Mouse (Mus musculus) heart, adult 8-10 months (tissue): ENCODE data around the gene Suclg1. TPM values are rescaled to one million over a fixed set of nuclear protein-coding genes. Genes with fewer than 3 reads are reported as not detected.

Experiments
- DNase-seq: peaks from one replicate; pipeline ENCODE4 v3.0.0; 2022; ENCODE audit warnings: low spot score
- total RNA-seq, 4 experiments: library from RNA; stranded (reverse); gene quantifications; 2 replicates each; pipeline ENCODE4 v1.2.4; 2022

Suclg1 gene
- 100 to 1,000 TPM; 478 to 547 (median 493) TPM for total RNA-seq

DNA sequence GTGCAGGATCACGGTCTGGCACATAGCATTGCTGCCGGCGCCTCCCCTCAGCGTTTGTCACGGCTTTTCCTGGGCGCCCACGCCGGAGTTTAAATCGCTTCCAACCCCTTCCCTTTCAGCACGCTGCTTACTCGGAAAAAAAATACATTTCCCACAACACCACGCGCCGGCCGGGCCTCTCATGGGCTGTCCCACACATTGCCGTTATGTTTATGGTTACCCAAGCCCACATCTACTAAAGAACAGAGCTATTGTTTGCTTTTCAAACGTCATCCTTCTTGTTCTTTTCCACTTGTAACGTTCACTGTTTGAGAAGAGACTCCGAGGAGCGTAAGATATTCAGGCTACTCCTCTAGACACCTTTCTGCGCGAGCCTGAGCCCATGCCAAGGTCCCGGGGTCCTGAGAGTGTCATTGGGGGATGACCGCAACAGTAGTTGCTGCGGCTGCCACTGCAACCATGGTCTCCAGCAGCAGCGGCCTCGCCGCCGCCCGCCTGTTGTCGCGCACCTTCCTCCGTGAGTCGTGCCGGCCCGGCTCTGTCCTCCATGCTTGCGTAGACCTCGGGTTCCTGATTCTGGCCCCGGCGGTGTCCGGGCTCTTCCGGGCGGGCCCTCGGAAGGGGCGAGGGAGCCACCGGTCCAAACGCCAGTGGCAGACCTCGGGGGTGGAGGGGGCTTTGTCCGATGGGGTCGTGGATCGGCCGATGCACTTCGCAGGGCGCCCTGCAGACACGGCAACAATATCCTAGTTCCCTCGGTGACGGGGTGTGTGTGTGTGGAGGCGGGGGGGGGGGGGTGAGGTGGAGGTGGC is at the start of gene Suclg1:
Suclg1 (plus strand) TSS at position 146 of the 812 bp plus-strand sequence.
- DNase-seq = peak; percentile 93

DNA sequence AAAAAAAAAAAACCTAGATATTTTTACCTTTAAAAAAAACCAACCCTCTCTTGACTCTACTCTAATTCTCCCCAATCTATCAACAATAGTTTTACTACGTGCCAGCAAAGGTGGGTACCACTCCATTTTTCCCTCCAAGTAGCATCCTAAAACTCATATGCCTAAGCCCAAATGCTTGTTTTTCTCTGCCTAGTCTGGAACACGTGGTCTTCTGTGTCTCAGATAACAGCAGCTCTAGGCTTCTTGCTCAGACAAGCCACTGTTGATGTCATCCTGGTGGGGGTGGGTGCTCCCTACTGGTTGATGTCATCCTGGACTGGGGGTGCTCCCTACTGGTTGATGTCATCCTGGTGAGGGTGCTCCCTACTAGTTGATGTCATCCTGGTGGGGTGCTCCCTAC is 44.5 kb upstream of the Suclg1 start:
- no peak for DNase-seq

DNA sequence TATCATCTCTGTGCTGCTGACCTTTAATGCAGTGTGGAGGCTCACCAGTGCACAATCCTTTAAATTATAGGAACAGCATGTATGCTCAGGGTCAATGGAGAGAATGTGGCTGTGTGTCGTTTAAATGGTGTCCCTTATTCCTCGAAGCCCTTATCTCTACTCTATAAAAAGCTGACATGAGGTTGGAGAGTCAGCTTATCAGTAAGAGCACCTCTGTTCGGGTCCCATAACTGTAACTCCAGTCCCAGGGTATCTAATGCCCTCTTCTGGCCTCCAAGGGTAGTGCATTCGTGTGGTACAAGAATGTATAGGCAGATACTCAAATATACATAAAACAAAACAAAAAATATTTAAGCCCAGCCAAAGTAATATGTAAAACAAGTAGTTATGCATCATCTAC is 43.2 kb upstream of the Suclg1 start:
- no peak for DNase-seq

DNA sequence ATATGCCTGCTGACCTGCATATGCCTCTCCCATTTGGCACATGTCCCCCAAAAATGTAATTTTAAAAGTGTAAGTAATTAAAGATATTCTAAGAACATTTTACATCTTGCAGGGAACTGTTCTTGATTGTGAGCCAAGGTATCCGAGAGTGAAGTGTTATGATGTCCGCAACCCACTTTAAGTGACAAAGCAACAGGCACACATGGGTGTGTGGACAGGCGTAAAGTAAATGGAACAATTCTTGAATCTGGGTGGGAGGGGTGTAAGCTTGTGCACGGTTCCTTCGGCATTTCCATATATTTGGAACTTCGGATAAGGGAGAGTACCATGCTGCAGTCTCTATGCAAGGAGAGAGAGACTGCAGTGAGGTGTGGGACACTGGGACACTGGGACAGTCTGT is 38.6 kb upstream of the Suclg1 start:
- no peak for DNase-seq

DNA sequence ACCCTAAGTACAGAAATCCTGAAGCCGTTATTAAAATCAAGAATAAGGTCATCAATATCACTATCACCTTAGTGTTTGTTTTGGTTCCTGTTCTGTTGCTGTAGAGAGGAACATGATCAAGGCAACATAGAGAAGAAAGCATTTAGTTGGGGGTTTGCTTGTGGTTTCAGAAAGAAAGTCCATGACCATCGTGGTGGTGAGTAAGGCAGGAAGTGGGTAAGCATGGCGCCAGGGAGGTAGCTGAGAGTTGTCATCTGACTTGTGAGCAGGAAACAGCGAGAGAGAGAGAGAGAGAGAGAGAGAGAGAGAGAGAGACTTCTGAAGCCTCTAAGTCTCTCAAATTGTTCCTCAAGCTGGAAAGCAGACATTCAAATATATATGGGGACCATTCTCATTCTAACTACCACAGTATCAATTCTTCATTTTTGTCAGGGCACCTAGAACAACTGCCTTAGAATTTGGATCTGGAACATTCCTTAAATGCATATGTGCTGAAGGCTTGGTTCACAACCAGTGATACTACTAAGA is 37.7 kb upstream of the Suclg1 start:
- DNase-seq = no peak

DNA sequence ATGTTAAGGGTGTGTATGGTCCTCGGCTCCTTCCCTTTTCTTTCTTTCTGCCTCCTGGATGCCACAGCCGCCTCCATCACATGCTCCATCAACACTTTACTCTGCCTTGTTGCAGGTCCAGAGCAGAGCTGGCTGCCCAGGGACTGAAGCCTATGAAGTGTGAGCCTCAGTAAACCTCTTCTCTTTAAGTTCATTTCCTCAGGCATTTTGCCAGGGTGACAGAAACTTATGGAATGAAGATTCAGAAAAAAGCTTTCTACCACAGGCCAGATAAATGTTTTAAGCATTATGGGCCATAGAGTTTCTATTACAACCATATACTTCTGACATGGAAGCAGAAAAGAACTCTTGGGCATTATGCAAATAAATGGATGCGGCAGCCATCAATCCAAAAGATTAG is 37.1 kb upstream of the Suclg1 start:
- no peak for DNase-seq

DNA sequence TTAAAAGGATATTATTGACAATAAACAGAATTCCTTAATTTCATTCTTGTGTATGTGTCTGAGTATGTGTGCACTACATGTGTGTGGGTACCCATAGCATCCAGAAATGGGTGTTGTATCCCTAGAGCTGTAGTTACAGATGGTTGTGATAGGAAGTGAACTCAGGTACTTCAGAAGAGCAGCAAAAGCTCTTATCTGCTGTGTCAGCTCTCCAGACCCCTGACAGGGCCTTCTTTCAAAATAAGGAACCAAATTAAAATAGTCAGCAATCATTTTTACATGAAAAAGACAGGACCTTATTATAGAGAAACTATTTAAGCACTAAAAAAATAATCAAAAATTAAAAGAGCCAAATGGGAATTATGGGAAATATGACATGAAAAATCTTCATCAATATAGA is 36.6 kb upstream of the Suclg1 start:
- DNase-seq = no peak

DNA sequence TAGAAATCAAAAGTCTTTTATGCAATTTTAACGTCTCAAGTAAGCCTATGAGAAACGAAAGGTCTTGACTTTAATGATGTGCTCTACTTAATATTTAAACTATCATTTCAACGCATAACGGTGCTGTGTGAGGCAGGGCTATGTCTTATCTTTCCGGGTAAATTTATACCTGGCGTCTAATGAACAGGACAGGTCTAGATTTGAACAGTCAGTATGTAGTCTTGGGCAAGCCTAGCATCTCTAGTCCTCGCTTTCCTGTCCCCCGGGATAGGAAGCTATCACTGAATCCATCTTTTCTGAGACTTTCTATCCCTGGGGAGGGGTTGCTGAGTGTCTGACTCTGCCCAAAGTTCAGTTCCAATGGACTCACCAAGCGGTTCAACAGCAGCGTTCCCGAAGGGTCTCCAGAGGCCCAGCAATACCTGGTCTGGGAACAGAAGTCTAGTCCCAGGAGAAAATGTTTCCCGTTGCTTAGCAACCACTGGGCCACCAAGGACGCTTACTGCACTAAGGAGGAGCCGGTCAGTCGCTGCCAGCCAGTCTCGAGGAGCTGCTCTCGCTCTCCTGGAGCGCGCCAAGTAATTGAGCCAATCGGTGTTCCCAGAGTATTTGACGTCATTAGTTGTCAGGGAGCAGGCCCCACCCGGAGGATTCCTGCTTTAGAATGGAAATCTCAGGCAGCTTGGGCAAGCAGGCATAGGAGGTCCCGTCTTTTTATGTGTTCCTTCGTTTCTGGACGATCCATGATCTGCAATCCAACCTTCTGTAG is 26.8 kb upstream of the Suclg1 start, which contains the start of gene Dnah6:
Dnah6 (minus strand) TSS at position 463 of the 769 bp plus-strand sequence.
- peak; percentile 93 for DNase-seq

DNA sequence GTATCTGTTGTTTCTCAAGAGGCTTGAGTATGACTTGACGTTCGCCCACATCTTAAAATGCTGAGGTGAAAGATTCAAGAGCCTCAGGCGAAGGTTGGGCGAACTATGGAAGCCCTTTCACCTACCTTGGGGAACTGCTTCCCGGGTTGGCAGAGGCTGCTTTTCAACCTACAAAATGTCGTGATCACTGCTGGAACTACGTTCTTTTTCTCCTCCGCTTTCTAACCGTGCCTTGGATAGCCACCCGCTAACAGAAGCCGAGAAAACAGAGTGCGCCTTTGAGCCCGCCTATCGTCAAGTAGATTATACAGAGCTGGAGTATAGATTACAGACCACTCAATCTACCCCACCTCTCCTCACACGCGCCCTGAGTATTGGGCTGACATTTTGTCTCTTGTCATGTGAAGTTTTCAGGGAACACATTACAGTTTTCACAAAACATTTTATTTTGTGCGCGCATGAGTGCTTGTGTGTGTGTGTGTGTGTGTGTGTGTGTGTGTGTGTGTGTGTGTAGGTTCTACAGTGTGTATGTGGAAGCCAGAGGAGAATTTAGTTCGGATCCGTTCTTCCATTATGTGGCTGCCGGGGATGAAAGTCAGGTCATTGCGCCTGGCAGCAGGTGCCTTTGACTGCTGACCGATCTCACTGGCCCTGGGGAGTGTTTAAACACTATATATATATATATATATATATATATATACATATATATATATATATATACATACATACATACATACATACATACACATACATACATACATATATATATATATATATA is 26.0 kb upstream of the Suclg1 start:
- DNase-seq = no peak

DNA sequence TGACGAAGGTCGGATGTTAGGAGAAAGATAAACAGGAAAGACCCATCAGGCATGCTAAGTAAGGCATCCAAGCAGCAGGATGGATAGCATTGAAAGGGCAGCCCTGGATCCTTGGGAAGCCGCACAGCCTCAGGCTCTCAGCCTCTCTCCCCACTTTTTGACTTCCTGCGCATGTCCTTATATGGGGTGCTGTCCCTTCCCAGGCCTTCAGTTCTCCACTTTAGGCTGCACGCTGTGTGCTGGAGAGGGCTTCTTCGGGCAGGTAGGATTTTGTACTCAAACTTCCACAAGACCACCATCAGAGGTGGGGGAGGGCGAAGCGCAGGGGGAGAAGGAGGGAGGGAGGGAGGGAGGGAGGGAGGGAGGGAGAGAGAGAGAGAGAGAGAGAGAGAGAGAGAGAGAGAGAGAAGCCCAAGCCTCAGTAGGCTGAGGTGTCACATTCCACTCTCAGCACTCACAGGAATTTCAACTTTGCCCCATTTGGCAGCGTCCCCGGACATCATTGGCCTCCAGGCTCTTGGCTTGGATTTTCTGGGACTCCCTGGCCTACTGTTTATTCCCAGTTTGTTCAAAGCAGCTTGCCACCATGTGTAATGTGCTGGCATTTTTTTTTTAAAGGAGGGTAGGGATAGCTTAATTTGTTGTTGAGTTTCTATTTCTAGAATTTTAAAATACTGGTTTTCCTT is 25.2 kb upstream of the Suclg1 start:
- peak; percentile 86 for DNase-seq

DNA sequence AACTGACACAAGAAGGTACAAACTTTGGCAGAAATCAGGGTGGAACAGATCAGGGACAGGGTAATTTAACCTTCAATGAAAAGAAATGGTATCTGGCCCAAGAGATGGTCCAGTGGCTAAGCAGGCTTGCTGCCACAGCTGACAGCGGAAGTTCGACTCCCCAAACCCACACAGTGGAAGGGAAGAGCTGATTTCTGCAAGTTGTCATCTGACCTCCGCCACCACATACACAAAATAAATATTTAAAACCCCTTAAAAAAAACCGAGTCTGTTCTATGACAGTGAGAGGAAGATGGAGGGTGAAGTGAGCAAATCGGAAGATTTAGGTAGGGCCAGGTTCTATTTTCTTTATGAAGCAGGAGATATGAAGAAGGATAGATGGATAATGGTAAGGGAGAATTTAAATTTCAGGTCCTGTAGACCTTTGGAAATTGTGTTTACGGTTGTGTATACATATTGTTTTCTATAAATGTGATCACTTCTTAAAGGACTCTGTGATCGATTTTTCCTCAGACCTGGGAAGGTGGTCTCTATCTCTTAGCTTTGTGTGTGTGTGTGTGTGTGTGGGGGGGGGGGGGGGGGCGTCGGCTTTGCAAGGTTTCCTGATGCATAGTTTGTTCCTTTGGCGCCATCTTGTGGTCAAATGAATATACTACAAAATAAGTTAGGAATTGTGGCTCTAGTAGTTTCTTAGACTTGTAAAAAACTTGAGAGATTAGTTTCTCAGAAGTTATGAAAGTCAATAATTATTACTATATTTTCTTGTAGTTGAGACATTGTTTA is 20.6 kb upstream of the Suclg1 start:
- DNase-seq = peak; percentile 69

DNA sequence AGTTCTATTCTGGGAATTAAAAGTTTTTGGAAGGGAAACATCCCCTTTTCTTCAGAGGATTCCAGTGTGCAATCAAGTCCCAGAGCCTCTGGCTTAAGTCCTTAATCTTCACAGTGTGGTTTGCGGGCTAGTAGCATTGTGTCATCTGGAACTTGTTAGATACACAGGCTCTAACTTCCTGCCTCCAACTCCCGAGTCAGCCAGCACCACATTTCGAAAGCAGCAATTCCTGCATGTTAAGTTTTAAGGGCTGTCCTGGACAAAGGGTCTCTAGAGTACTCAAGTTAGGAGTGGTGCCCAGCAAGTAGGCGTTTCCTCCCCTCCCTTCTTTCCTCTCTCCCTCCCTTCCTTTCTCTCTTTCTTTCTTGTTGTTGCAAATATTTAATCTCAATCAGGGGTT is 19.8 kb upstream of the Suclg1 start:
- peak; percentile 32 for DNase-seq

DNA sequence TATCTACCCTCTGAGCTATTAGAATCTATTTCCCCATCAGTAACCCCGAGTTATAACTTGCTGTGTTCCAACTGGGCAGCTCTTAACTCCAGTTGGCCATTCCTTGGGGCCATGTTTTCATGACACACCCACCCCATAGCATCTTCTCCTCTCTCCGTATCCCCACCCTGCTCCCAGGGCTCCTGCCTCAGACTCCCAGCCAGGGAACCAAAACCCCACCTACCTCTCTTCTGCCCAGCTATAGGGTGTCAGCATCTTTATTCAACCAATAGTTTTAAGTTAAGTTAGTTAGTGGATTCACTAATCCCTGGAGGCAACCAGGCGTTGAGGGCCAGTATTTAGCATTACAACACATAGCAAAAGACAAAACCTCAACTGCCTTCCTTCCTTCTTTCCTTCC is 19.3 kb upstream of the Suclg1 start:
- no peak for DNase-seq

DNA sequence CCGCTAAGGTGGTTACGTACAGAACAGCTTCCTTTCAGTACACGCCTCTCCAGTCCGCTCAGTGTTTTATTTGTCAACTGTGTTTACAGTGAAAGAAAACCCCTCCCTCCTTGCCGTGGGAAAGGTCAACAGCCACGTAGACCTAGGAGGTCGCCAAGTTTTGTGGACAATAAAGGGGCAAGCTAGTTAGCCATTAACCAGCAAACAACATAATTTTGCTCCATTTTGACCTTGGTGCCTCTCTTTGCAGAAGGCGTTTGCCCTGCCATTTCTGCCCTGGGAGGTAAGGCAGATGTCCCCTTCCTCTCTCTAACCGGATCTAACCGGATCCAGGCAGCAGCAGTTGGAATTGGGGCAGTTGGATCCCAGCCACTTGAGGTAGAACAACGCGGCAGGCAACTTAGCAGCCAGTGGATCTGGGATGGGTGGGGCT is 16.0 kb upstream of the Suclg1 start:
- no peak for DNase-seq

DNA sequence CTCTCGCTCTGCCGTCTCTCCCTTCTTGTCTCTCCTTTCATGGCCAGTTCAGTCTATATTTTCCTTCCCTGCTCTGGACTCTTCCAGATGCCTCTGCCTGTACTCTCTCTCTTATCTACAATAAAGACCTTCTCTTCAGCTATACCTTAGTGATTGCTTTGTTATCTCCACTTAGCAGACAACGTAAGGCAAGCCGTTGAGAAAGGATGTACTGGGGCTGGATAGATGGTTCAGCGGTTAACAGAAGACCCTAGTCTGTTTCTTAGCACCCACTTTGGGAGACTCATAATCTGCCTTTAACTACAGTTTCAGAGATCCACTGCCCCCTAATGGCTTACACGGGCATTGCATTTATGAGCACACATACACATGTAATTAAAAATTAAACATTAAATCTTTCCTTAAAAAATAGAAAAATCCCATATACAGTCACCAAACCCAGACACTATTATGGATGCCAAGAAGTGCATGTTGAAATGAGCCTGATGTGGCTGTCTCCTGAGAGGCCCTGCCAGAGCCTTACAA is 14.9 kb upstream of the Suclg1 start:
- no peak for DNase-seq

DNA sequence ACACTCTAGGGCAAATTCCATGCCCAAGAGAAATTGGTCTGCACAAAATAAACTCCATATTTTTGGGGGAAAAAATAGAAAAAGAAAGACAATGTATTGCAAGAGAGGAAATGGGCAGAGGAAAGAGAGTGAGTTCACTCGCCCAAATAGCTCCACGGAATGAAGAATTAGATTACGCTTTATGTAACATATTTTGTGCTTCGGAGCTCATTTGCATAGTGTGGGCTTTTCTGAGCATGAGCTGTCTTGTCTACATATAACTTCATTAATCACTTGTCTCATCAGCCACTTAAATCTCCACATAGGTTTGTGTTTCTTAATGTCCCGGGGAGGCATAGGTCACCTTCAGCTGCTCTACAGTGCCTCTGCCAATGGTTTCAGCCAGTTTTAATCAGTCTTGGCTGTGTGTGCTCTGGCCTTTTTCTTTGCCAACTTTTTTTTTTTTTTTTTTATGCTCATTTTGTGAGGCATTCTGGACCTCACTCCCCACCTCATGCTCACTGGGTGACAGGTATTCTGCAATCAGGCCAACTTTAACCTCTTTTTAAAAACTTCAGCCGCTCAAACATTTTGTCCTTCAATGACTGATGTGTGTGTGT is 13.8 kb upstream of the Suclg1 start:
- no peak for DNase-seq

DNA sequence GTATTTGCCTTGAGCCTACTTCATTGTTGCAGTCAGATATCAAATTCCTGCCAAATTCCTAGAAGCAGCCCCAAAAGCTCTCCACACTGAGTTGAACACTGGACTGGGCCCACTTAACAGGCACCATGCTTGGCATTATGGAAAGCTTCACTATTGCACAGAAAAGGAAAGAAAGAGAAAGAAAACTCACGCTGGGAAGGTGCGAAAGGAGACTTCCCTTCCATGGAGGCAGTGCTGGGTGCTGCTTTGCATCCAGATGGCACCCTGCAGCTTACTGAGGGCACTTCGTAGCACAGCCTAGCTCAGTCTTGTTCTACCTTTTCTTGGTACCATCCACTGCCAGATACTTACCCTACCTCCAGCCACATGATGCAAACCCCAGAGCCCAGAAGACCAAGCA is 12.5 kb upstream of the Suclg1 start:
- no peak for DNase-seq

DNA sequence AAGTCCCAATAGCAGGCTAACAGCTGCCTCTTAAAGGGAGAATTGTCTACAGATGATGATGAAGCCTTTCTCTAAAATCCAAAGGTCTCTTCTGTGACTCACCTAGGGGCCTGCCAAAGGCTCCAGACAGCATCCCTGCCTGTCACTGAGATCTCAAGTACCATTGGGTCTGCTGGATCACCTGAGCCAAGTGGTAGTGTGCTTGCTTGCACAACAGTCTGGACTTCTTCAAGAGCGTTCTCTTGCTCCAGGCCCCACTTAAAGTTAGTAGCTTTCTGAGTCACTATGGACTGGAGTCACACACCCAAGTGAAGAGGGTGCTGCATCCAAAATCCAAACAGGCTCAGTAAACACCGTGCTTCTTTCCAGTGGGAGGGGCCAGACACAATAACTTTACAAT is 1.4 kb upstream of the Suclg1 start:
- no peak for DNase-seq

DNA sequence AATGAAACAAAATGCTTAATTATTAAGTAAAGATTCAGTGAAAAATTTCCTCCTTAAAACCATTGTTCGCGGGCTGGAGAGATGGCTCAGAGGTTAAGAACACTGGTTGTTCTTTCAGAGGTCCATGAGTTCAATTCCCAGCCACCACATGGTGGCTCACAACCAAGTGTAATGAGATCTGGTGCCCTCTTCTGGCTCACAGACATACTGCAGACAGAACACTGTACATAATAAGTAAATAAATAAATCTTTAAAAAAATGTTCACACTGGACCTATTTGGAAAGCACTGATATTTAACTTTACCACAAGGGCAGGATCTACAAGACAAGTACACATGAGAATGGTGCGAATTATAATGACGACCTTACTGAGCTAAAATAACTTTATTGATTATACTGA is 730 bp upstream of the Suclg1 start:
- DNase-seq = no peak

DNA sequence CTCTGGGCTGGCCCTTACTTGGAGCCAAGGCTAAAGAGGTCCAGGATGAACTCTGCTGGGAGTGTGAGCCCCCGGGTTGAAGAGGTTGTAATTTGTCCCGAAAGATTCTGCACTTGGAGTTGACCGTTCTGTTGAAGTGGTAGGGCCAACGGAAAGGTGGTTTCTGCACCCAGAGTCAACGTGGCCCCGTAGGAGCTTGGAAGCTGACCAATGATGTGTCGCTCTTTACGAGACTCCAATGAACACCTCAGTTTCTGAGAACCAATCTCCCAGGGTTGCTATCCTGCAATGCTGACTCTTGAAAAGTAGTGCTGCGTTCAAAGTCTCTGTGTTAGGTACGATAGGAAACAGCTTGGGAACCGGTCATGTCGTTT is 854 bp downstream of the Suclg1 start:
- no peak for DNase-seq
